Comparison of ENCODE assay signal across 8 mouse cellular contexts in the genomic region with DNA sequence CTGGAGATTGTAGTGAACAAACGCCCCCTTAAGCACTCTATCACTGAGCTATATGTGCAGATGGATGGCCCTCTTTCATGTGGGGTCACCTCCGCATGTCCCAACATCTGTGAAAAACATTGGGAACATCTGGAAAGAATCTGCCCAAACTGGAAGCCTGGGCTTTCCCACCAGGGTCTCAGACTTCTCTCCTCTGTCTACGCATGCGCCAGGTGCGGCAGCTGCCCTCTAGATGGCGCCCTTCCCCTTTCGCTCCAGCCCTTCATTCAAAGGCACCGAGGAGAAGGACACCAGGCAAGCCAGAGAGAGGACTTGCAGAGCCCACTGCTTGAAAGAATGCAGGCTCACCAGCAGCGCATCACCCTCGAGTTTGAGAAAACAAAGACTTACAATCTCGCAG. TPM values are rescaled to one million over a fixed set of nuclear protein-coding genes. Genes with fewer than 3 reads are reported as not detected.
DNase-seq lines count a peak whose midpoint lies in the region; ATAC-seq and TF ChIP-seq lines count a peak whose summit lies in the region.

No protein-coding gene starts in this region.

- H3K79me2 ChIP-seq in MEL (ENCODE audit: control insufficient read depth, insufficient read depth, low read length, poor library complexity) = no peaks in the 10 kb centered on the region

- TF ChIP-seq RAD21 in MEL (IDR thresholded peaks at IDR 0.05; ENCODE audit: low read depth, low read length) = peak; percentile 94

- no peaks in the 10 kb centered on the region for H3K9me3 ChIP-seq in MEL (replicated peaks; ENCODE audit: insufficient read depth, low read length)
- no peaks in the 10 kb centered on the region for H3K9me3 ChIP-seq in hindbrain, embryonic 12.5 days (replicated peaks)

- H3K4me3 ChIP-seq in MEL (ENCODE audit: control insufficient read depth in 1 of 2, insufficient read depth in 1 of 2, low read depth in 2 of 2, low read length in 2 of 2) = no peak overlapping the region
- no peak overlapping the region for H3K4me3 ChIP-seq in hindbrain, embryonic 12.5 days

- no peak overlapping the region for H3K4me2 ChIP-seq in hindbrain, embryonic 12.5 days (replicated peaks)

- WGBS in hindbrain, embryonic 12.5 days = 3% methylated on average over 11 of the region's 11 CpGs

- TF ChIP-seq CTCF in MEL (IDR thresholded peaks at IDR 0.05 in 2 of 3, conservative IDR thresholded peaks at IDR 0.05 in 1 of 3; ENCODE audit: control insufficient read depth in 1 of 3, insufficient read depth in 1 of 3, low read depth in 2 of 3, low read length in 3 of 3, poor library complexity in 1 of 3, severe bottlenecking in 1 of 3) = peak; percentile 93 to 98 (median 95)

- no peak overlapping the region for H3K27ac ChIP-seq in MEL (ENCODE audit: control insufficient read depth, low read depth, low read length)
- H3K27ac ChIP-seq in hindbrain, embryonic 12.5 days = no peak overlapping the region

- TF ChIP-seq POLR2A in MEL (IDR thresholded peaks at IDR 0.05; ENCODE audit: control insufficient read depth in 1 of 2, insufficient read depth in 1 of 2, low read depth in 1 of 2, low read length in 2 of 2, poor library complexity in 1 of 2) = no peak

- no peaks in the 10 kb centered on the region for H3K27me3 ChIP-seq in MEL (ENCODE audit: control insufficient read depth in 1 of 2, insufficient read depth in 2 of 2, low read length in 2 of 2)
- no peaks in the 10 kb centered on the region for H3K27me3 ChIP-seq in hindbrain, embryonic 12.5 days

- TF ChIP-seq EP300 in MEL (IDR thresholded peaks at IDR 0.05; ENCODE audit: low read depth in 1 of 2, low read length in 2 of 2) = no peak

- H3K36me3 ChIP-seq in MEL (ENCODE audit: control insufficient read depth in 1 of 2, insufficient read depth in 2 of 2, low read length in 2 of 2) = no peaks in the 10 kb centered on the region
- H3K36me3 ChIP-seq in hindbrain, embryonic 12.5 days = no peaks in the 10 kb centered on the region

- peaks cover 0 to 4% of the 10 kb centered on the region in 2 experiments; a peak in 1 of 4 replicates for H3K4me1 ChIP-seq in MEL (ENCODE audit: control insufficient read depth in 1 of 2, insufficient read depth in 2 of 2, low read length in 2 of 2)
- H3K4me1 ChIP-seq in hindbrain, embryonic 12.5 days = peaks cover 13% of the 10 kb centered on the region

- peak; percentile 38; the same call in 1 of the 2 replicates for ATAC-seq in hindbrain, embryonic 12.5 days (ENCODE audit: low FRiP score)

- DNase-seq in MEL (ENCODE audit: low read depth, low spot score) = peak; percentile 84
- DNase-seq in cerebellum, postnatal 10 days = peak; percentile 95 to 96
- peak; percentile 70 to 80 for DNase-seq in frontal cortex, postnatal 14 days (ENCODE audit: low spot score in 2 of 2)
- DNase-seq in layer of hippocampus, postnatal 14 days (ENCODE audit: low spot score in 2 of 2) = peak; percentile 86 to 88
- DNase-seq in lung, postnatal 14 days = peak; percentile 93
- peak; percentile 94 for DNase-seq in retina, embryonic 14.5 days (ENCODE audit: low spot score)
- DNase-seq in thymus, postnatal 25 days = peak; percentile 94

- H3K9ac ChIP-seq in MEL (ENCODE audit: control insufficient read depth, low read depth, low read length, poor library complexity, severe bottlenecking) = peak overlapping the region; percentile 48; the same call in 1 of the 2 replicates
- no peak overlapping the region for H3K9ac ChIP-seq in hindbrain, embryonic 12.5 days

TF ChIP-seq in MEL, 35 proteins besides CTCF, POLR2A, EP300 and RAD21:
- TF ChIP-seq JUND (IDR thresholded peaks at IDR 0.05; ENCODE audit: low read depth, low read length) (no peak), HCFC1 (IDR thresholded peaks at IDR 0.05; ENCODE audit: low read depth, low read length) (0 out of 2 replicates have a peak, but pooled peaks have one; percentile 17), ZC3H11A (IDR thresholded peaks at IDR 0.05; ENCODE audit: low read depth, low read length) (peak; percentile 85), NRF1 (IDR thresholded peaks at IDR 0.05; ENCODE audit: insufficient read depth, low read depth, low read length, poor library complexity, severe bottlenecking) (peak; percentile 86), SMC3 (IDR thresholded peaks at IDR 0.05; ENCODE audit: low read depth, low read length) (peak; percentile 88), E2F4 (IDR thresholded peaks at IDR 0.05; ENCODE audit: borderline replicate concordance, low read depth, low read length) (no peak)

RNA-seq across cellular contexts. Expression of a gene that starts 8.7 kb away (rescaled TPM):
- total RNA-seq in MEL (2012; rRNA removed) = 11.2 and 12.3 TPM in 2 replicates
- polyA plus RNA-seq in MEL (2012; ENCODE audit: insufficient read depth in 1 of 2, insufficient read length in 2 of 2, low read depth in 1 of 2, low replicate concordance in 2 of 2, missing spikeins in 1 of 2) = 10 to 100 TPM in 1 of 2 experiments, not detected in 1; 25.4 TPM
- 7.0 and 7.9 TPM in 2 replicates for polyA plus RNA-seq in hindbrain, embryonic 12.5 days (2016; fragmentation: Nextera tagmentation; extraction: Ambion mirVana)
- total RNA-seq in layer of hippocampus, postnatal 14 days (2021) = 1 to 10 TPM; 1.1 to 1.4 TPM

RNA-seq across cellular contexts. Expression of a gene that starts 20.2 kb away (rescaled TPM):
- 0.16 and 0.27 TPM in 2 replicates for total RNA-seq in MEL (2012; rRNA removed)
- polyA plus RNA-seq in MEL (2012; ENCODE audit: insufficient read depth in 1 of 2, insufficient read length in 2 of 2, low read depth in 1 of 2, low replicate concordance in 2 of 2, missing spikeins in 1 of 2) = under 1 TPM in 1 of 2 experiments, not detected in 1; 0.17 TPM
- 372 and 426 TPM in 2 replicates for polyA plus RNA-seq in hindbrain, embryonic 12.5 days (2016; fragmentation: Nextera tagmentation; extraction: Ambion mirVana)
- total RNA-seq in layer of hippocampus, postnatal 14 days (2021) = 10 to 100 TPM; 77.9 to 91.6 TPM

RNA-seq across cellular contexts. Expression of a gene that starts 42.7 kb away (rescaled TPM):
- total RNA-seq in MEL (2012; rRNA removed) = 0.03 and 0.04 TPM in 2 replicates
- under 1 TPM in 1 of 2 experiments, not detected in 1; 0.33 TPM for polyA plus RNA-seq in MEL (2012; ENCODE audit: insufficient read depth in 1 of 2, insufficient read length in 2 of 2, low read depth in 1 of 2, low replicate concordance in 2 of 2, missing spikeins in 1 of 2)
- polyA plus RNA-seq in hindbrain, embryonic 12.5 days (2016; fragmentation: Nextera tagmentation; extraction: Ambion mirVana) = 11.6 and 11.8 TPM in 2 replicates
- total RNA-seq in layer of hippocampus, postnatal 14 days (2021) = 1 to 10 TPM; 5.1 to 6.0 TPM

Comparison
In these comparisons a context has a peak if more than half of its experiments do, and no peak if none do; other contexts are left out.
1. RNA of a gene that starts 20.2 kb away (total RNA-seq): 77.9 to 91.6 TPM in layer of hippocampus, postnatal 14 days; 0.16 to 0.27 TPM in MEL; every median in the first group is over 10 times any median in the second.
2. Peak in every context shown above with its lines, with median percentiles within 50 percentile points of each other: DNase-seq.